Mouse (Mus musculus): ENCODE results near the gene Ddx39b. TPM values are rescaled to one million over a fixed set of nuclear protein-coding genes. Genes with fewer than 3 reads are reported as not detected.
A peak's percentile ranks its signal among the peaks of the same experiment; 100 is the strongest.
"Not testable (repeated sequence)": the region's sequence is repeated elsewhere in the genome, so short reads cannot be mapped to it uniquely, and the experiment has no call there.

Gene Ddx39b
- total RNA-seq, 2 experiments from 2014 or later: 220 to 232 TPM

DNA sequence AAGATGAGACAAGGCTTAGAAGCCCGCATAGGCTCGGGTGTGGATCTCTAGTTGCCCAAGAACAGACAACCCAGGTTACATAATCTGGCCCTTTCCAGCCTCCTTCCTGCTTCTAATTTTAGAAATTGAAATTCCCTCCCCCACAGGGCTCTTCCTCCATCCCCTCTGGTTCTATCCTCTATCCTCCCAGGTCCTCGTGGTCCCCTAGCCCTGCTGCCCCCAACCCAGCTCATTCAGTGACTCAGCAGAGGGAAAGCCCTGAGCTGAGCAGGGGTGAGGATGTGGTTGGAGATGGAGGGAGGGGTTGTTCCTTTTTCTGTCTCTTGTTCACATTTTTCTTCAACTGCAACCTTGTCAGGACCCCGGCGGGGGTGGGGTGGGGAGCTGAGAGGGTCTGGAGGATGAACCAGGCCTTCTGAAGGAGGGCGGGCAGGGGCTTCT is 21.9 kb upstream of the Ddx39b start:
- DNase-seq: no peak

DNA sequence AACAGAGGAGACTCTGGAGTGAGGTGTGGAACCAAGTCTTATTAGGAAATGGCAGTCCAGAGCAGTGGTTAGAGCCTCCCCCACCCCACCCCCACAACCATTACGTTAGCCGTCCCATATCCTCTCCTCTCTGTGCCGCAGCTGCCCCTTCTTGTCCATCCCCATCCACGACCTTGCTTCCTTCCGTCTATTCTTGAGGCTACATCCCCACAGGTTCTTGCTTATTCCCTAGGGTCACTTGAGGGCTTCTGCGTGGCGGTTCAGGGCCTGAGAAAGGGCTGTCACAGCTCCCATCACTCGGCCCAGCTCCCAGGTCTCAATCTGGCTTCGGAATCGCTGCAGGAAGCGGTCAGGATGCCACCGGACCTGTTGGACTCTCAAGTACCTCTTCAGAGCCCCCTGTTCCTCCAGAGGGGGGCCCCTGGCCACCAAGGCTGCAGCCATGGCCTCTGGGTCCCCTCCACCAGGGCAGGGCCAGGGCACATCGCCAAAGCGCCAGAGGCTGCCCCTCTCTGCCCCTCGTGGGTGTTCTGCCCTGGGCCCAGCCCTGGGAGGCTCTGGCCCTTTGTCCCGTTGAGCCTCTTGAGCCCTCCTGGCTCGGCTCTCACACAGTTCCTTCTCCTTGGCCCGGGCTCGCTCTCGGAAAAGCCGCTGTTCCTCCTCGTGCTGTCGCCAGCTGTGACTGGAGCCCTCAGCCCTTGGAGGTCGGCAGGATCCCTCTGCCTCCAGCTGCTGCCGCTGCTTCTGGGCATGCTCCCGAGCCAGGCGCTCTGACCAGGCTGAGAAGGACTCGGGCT is 21.2 kb upstream of the Ddx39b start, which contains the start of gene Gm16181:
Gene Gm16181, plus strand, starts transcription at position 679 of the 797 bp plus-strand sequence.
- no peak for DNase-seq

DNA sequence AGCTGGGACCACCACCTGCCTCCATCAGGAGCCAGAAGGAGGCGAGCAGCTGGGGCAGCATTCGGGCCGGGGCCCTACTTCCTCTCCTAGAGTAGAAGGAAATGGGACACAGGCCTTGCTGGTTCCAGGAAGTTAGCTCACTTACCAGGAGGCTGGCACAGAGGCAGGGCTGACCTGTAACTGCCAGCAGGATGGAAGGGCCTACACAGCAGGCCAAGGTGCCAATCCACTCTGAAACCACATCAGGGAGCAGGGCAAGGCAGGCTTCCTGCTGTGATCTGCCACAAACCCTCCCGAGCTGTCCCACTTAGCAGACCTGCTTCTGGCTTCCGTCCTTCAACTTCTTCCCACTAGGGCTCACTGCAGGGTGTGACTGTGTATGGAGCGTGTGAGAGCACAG is 19.2 kb upstream of the Ddx39b start:
- no peak for DNase-seq

DNA sequence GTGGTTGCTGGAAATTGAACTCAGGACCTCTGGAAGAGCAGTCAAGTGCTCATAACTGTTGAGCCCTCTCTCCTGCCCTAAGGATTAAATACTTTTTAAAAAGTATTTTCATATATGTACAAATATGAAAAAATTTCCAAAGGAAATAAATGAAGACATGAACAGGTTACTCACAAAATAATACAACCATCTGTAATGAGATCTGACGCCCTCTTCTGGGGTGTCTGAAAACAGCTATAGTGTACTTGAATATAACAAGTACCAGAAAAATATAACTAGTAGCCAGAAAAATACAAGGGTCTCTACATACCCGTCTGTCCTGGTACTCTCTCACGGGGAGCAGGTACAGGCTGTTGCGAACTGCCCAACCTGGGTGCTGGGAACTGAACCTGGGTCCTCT is 16.9 kb upstream of the Ddx39b start:
- no peak for DNase-seq

DNA sequence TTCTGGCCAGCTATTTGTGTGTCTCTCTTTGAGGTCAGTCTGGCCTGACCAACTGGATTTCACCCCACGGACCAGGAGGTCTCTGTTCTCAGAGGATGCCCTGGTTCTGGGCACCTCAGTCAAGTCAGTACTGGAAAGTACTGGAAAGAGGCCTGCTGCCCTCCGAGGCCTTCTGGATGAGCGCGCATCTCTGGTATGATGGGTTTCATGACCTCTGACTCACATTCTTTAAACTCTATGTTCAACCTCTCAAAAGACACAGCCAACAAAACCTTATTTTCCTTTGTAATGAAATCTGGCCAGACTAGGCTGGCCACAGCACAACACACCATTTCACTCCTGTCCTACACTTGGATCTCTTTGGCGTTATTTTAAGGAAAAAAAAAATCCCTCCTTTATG is 16.1 kb upstream of the Ddx39b start:
- no peak for DNase-seq

DNA sequence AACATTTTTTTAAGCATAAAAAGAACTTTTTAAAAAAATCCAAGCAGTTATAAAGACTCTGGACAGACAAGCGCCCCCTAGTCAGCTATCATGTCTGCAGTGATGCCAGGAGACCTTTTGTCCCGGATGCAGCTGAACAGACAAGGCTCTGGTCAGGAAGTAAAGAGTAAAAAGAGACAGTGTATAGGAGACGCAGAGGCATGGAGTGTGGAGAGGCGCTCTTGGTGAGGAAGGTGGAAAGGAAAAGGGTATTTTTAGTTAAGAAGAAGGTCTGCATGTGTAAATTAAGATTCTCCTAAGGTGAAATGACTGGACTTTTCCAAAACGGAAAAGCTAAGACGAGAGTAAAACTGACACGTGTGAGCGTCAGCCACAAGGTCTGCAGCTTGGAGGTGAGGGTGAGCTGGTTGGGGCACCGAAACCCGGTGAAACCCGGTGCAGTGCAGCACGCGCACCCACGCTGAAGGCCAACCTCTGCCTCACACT is 14.9 kb upstream of the Ddx39b start:
- no peak for DNase-seq

DNA sequence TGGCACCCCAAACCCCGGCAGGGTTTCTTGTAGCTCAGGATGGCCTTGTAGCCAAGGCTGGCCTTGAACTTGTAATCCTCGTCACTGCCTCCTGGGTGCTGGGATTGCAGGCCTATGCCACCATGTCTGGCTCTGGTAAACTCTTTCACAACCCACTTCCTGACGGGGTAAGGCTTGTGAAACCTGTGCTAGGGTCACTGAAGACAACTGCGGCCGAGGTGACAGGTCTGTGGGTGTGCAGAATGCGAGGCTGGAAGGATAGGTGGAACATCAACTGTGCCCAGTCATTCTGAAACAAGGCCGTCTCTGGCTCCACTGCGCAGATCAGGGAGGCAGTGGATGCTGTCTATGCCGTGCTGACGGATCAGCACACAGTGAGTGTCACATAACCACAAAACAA is 10.5 kb upstream of the Ddx39b start:
- DNase-seq: no peak

DNA sequence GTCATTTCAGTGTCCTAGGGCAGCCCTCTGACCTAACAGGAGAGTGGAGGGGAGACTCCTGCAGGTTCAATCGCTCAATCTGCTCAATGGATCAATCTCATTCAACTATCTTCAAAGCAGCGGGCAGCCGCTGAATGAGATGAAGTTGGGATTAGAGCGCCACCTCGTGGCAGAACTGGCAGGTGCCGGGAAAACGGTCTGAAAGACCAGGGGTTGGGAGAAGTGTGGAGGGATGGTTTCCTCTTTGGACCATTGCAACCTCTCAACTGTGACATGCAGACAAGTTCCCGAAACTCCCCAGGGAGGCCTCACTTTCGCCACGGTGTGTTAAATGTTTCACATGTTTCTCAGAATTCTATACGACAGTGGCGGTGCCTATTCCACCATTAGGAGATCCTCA is 9.5 kb upstream of the Ddx39b start:
- DNase-seq: peak; percentile 85 to 87

DNA sequence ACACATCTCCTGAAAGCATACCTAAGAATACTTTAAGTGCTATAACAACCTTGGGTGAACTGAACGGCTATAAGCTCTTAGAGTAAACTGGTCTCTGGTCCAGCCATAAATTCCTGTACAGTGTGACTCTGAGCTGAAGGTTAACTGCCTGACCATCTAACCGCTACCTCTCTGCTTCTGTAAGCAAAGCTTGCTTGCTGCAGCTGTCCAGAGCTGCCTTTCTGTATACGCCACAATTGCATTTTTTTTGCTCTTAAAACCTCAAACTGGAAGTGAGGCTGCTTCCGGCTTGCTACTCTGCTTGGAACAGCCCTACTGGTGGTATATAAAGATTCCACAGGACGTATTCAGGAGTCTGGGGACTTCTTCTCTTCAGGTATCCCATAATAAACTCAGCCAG is 8.9 kb upstream of the Ddx39b start:
- DNase-seq: no peak

DNA sequence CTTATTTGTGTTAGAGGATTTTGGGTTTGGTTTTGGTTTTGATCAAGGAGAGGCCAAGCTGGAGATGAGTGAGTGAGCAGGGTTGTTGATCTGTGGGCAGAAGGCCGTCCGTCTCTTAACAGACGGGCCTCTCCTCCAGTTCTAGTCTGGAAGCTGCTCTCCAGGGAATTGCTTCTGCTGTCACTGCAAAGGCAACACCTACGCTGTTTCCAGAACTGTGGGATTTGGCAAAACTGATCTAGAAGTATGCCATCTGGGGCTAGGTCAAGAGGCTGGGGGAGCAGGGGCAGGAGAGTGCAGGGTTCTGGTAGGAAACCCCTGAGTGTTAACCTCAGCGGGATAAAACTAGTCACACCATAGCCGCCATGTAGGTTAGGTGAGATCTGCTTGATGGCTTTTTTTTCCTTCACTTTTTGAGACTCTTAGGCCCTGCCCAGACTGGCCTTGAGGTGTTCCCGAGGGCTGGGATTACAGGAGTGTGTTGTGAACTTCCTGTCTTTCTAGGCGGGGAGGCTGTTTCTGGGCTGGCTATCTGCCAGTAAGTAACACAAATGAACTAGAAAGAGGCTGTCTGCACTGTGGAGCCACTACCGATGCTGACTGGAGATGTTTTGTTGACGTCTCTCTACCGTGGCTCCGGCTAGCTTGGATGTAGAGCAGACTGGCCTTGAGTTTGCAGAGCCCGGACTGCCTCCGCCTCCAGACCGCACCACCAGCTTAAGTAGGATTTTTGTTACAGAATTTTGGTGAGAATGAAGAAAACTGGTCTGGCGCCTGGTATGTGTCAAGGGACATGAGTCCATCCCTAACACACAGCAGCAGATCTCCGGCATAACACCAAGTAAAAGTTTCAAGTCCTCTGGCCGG is 8.2 kb upstream of the Ddx39b start, which contains the start of gene Atp6v1g2:
Gene Atp6v1g2, plus strand, starts transcription at position 547 of the 867 bp plus-strand sequence.
- DNase-seq: no peak

DNA sequence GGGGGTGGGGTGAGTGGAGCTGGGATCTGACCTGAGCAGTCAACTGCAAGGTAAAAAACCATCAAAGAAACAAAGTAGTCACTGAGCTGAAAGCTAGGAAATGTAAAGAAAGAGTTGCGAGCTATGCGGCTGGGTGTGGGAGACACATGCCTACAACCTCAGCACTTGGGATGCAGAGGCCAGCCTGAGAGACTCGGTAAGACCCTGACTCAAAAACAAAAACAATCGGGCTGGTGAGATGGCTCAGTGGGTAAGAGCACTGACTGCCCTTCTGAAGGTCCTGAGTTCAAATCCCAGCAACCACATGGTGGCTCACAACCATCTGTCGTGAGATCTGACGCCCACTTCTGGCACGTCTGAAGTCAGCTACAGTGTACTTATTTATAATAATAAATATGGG is 7.5 kb upstream of the Ddx39b start:
- DNase-seq: not testable (repeated sequence)

DNA sequence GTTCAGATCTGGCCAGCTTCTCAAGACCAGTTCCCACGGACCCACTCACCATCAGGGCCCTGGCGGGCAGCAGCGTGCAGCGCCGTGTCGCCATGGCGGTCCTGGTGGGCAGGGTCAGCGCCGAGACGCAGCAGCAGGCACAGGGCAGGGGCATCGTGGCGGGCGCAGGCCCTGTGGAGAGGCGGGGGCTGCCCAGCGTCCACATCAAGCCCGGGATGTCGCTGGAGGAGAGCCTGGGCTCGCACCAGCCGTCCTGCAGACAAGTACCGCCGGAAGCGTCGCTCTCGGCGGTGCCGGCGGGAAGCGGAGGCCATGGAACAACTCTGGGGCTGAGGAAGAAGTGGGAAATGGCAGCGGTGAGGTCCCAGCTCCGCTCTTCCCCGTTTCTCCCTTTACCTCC is 6.6 kb upstream of the Ddx39b start:
- no peak for DNase-seq

DNA sequence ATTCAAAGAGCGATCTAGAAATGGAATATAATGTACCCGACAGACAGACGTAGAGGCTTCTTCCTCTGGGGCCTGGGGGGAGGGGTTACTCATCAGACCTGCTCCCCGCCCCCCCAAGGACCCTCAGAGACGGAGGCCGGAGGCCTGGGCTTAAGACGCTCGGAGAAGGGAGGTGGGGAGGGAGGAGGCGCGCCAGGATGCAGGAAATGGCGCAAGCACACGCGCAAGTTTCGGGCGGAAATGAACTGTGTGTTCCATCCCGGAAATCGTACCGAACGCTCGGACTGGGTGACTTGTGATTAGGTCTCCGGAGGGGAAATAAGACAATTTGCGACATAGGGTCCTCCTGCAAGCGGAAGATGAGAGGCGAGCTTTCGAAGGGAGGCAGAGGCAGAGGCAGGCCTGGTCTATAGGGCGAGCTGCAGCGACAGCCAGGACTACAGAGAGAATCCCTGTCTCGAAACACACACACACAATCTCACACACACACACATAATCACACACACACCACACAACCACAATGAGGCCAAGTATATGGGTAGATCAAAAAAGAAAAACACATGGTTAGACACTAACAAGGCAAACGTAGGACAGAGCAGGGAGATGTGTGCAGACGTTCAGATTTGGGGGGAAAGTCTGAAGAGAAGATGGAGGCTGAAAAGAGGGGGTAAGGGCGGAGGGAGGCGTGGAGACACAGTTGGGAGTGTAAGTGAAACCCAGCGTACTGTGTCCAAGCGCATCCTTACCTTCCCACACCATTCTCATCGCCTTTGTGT is 5.7 kb upstream of the Ddx39b start, which contains the start of gene Nfkbil1:
Gene Nfkbil1, minus strand, starts transcription at position 179 of the 776 bp plus-strand sequence.
- peak; percentile 89 to 92 for DNase-seq

DNA sequence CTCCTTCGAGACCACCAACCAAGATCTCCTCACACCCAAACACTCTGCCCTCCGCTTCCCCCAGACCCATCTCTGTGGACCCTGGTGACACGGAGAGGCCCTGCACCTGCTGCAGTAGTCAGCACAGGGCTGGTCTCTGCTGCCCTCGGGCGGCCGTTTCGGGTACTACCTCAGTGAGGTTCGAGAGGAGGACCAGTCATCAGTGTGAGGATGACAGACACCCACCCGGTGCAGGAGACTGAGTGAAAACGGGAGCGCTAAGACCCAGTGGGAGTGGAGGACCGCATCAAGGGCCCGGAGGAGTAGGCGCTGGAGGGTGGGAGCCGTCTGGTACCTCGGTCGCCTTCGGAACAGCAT is 5.2 kb upstream of the Ddx39b start:
- peak; percentile 99 to 100 for DNase-seq

DNA sequence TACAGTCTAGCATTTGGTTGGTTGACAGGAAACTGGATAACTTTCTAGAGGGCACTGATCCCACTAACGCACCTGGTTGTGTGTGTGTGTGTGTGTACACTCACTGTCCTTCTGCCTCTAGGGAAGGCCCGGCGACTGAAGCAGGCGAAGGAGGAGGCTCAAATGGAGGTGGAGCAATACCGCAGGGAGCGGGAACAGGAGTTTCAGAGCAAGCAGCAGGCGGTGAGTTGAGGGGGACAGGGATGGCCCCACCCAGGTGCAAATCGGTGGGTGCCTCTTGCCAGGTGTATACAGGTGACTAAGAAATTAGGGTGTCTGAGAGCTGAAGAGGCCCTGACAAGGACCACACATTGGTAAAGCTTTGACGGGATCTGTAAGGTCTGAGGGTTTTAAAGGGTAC is 4.5 kb upstream of the Ddx39b start:
- no peak for DNase-seq

DNA sequence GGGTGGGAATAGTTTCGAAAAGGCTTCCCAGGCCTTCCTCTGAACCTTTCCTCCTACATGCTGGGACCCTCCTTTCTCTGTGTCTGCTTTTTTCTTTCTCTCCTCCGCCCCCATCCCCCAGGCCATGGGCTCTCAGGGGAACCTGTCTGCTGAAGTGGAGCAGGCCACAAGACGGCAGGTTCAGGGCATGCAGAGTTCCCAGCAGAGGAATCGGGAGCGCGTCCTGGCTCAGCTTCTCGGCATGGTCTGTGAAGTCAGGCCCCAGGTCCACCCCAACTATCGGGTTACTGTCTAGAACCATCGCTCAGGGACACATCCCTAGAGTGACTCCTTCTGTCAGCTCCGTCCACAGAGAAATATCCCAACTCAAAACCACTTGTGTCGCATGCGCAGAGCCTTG is 4.0 kb upstream of the Ddx39b start:
- DNase-seq: no peak

DNA sequence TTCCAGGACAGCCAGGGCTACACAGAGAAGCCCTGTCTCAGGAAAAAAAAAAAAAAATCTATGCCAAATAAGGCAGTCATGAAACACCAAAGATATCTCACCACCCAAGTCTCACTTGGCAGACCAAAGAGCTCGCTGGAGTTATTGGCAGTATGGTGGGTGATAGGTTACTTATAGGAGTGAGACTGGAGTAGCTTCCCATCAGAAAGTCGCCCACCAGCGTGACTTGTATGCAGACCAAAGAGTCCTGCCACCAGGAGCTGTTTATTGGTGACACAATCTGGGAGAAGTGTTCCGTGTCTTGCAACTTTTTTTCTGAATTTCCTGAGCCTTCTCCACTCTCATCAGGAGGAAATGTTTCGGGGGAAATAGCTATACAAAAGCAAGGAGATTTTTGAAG is 1.8 kb upstream of the Ddx39b start:
- DNase-seq: no peak

DNA sequence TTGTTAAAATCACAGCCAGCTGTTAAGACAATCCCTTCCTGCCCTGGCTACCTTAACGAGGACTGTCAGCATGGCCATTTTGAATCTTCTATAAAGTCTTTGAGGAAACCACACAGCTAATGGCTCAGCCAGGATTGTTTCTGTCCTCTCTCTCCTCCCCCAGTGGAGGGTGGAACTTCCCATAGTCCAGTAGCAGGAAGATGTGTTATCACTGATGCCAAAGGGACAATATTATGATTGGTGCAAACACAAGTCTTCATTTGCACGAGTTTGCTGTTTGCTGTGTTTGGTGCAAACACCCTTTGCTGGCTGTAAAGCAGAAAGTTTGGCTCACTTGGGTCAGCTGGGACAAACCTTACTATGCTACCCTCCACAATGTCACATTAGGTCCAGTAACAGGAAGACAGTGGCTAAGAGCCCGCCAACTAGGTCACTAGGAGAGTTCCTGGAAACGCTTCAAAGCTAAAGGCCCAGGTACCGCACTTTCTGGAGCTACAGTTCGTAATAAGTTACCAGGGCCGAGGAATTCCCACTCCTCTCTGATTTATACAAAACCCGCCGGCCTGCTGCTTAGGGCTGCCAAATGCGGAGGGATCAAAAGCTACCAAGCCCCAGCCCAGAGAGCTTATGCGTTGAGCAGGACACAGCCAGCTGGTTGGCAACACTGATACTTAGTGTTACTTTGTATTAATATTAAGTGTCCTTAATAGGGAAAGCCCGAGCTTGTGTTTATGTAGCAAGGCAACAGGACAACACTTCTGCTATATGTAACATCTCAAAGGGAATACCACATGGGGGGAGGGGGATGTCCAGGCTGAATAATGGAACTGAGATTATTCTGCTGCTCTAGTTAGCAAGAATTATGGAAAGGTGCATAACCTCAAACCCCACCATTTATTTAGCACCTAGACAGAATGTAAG is 902 bp upstream of the Ddx39b start:
- DNase-seq: no peak

DNA sequence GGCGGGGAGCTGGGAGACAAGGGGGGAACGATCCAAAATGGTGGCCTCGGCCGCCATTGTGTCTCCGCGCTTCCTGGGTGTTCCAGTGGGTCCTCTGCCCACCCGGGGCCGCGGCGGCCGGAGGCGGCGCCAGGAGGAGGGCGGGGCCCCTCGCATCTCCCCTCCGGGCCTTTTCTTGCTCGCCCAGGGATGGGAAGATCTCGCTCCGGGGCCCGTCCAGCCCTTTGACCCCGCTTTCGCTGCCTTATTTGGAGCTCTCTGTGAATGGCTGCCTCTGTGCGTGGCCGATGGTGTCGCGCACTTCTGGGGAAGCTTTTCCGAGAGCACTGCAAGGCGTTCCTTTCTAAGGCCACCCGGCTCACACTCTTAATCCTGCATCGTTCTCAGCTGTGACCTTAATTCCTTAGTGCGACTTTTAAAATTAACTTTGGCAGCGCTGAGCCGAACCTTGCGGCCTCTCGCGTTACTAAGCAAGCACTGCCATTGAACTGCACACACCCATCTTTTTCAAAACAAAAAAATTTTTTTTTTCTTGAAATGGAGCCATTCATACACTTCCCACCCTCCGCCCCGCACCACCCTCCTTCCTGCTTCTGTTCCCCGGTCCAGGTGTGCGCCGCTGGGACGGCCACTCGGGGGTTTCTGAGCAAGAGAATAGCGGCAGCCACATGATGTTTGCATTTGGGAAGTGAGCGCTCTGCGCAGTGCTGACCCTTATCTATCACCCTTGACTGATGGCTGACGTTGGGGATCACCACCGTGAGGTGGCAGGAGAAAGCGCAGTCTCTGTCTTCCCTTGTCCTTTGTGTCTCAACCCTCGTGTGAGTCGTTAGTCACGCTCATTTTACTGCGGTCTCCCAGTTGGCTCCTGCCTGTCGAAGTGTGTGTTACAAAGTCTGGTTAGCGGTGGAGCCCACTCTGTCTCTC is 732 bp downstream of the Ddx39b start:
- DNase-seq: peak in 1 of 2 experiments; percentile 48

DNA sequence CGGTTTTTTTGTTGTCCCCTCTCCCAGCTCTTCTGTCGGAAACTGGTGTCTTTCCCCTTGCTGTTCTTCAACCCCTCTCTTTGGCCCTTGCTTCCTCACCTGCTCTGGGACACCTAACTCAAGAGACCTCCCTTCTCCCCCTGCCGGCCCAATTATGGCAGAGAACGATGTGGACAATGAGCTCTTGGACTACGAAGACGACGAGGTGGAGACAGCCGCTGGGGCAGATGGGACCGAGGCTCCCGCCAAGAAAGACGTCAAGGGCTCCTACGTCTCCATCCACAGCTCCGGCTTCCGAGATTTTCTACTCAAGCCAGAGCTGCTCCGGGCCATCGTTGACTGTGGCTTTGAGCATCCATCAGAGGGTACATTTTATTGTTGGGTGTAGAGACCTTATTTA is 1.5 kb downstream of the Ddx39b start:
- DNase-seq: peak in 1 of 2 experiments; percentile 55
